Mouse (Mus musculus): Measurements from ENCODE around the gene Hand2.

- no peak for TF ChIP-seq CTCF (IDR thresholded peaks at IDR 0.05; ENCODE audit: borderline replicate concordance, extremely low read depth, insufficient read depth, insufficient read length)
- no peak for TF ChIP-seq POLR2A (IDR thresholded peaks at IDR 0.05; ENCODE audit: borderline replicate concordance, extremely low read depth, insufficient read depth, insufficient read length, poor library complexity, severe bottlenecking)
Measured at GRCm38 (mm10) chr8:57313583-57313982, 7.2 kb upstream of the Hand2 start.
